Mouse (Mus musculus): ENCODE data around the gene 2310034G01Rik. TPM values are rescaled to one million over a fixed set of nuclear protein-coding genes. Genes with fewer than 3 reads are reported as not detected.

2310034G01Rik gene
- polyA plus RNA-seq, 1 experiment from 2014 or later = 0.17 TPM

- Histone ChIP-seq H3K27ac (no peak overlapping the region), H3K79me2 (ENCODE audit: inconsistent target) (no peaks in the 10 kb centered on the region; the same call in 1 of the 2 replicates), H3K36me3 (ENCODE audit: inconsistent target) (peaks cover 49% of the 10 kb centered on the region), H3K4me3 (ENCODE audit: inconsistent target) (no peak overlapping the region)
- 16% methylated on average over 47 of the region's 47 CpGs for WGBS (ENCODE audit: missing documents)
These were observed 41.2 kb downstream of the 2310034G01Rik start for GRCm38 (mm10) chr19:46308706-46309435.

GRCm38 (mm10) chr19:46308303-46308702 is 41.8 kb downstream of the 2310034G01Rik start:
- no peak overlapping the region for H3K4me3 ChIP-seq (ENCODE audit: inconsistent target)
- no peak overlapping the region for H3K27ac ChIP-seq
- WGBS (ENCODE audit: missing documents) = 91% methylated on average over 16 of the region's 16 CpGs
- H3K36me3 ChIP-seq (ENCODE audit: inconsistent target) = peaks cover 49% of the 10 kb centered on the region
- H3K79me2 ChIP-seq (ENCODE audit: inconsistent target) = no peaks in the 10 kb centered on the region; the same call in 1 of the 2 replicates

GRCm38 (mm10) chr19:46307781-46308180 is 42.3 kb downstream of the 2310034G01Rik start:
- H3K36me3 ChIP-seq (ENCODE audit: inconsistent target) = peaks cover 49% of the 10 kb centered on the region
- no peaks in the 10 kb centered on the region; the same call in 1 of the 2 replicates for H3K79me2 ChIP-seq (ENCODE audit: inconsistent target)
- no peak overlapping the region for H3K4me3 ChIP-seq (ENCODE audit: inconsistent target)
- WGBS (ENCODE audit: missing documents) = 97% methylated on average over 16 of the region's 16 CpGs
- H3K27ac ChIP-seq = no peak overlapping the region

GRCm38 (mm10) chr19:46306751-46307289 is 43.3 kb downstream of the 2310034G01Rik start:
- no peak overlapping the region for H3K27ac ChIP-seq
- H3K79me2 ChIP-seq (ENCODE audit: inconsistent target) = no peaks in the 10 kb centered on the region; the same call in 1 of the 2 replicates
- peaks cover 45% of the 10 kb centered on the region for H3K36me3 ChIP-seq (ENCODE audit: inconsistent target)
- 96% methylated on average over 9 of the region's 9 CpGs for WGBS (ENCODE audit: missing documents)
- no peak overlapping the region for H3K4me3 ChIP-seq (ENCODE audit: inconsistent target)

GRCm38 (mm10) chr19:46306268-46306610 is 43.9 kb downstream of the 2310034G01Rik start:
- Histone ChIP-seq H3K36me3 (ENCODE audit: inconsistent target) (peaks cover 39% of the 10 kb centered on the region), H3K79me2 (ENCODE audit: inconsistent target) (no peaks in the 10 kb centered on the region; the same call in 1 of the 2 replicates), H3K27ac (0 out of 2 replicates have a peak overlapping the region, but pooled peaks have one; percentile 71), H3K4me3 (ENCODE audit: inconsistent target) (peak overlapping the region; percentile 99)
- 57% methylated on average over 4 of the region's 5 CpGs for WGBS (ENCODE audit: missing documents)

- WGBS (ENCODE audit: missing documents) = 1% methylated on average over 35 of the region's 43 CpGs
- H3K4me3 ChIP-seq (ENCODE audit: inconsistent target) = peak overlapping the region; percentile 99
- H3K79me2 ChIP-seq (ENCODE audit: inconsistent target) = no peaks in the 10 kb centered on the region; the same call in 1 of the 2 replicates
These were observed 44.5 kb downstream of the 2310034G01Rik start for GRCm38 (mm10) chr19:46305432-46306267.

GRCm38 (mm10) chr19:46304908-46305333 is 45.2 kb downstream of the 2310034G01Rik start:
- Histone ChIP-seq H3K27ac (peak overlapping the region; percentile 78), H3K36me3 (ENCODE audit: inconsistent target) (peaks cover 26% of the 10 kb centered on the region), H3K79me2 (ENCODE audit: inconsistent target) (no peaks in the 10 kb centered on the region; the same call in 1 of the 2 replicates), H3K4me3 (ENCODE audit: inconsistent target) (peak overlapping the region; percentile 99)
- 2% methylated on average over 34 of the region's 34 CpGs for WGBS (ENCODE audit: missing documents)

More at GRCm38 (mm10) chr19:46305432-46306267, 44.5 kb downstream of the 2310034G01Rik start:
- peaks cover 33% of the 10 kb centered on the region for H3K36me3 ChIP-seq (ENCODE audit: inconsistent target)
- peak overlapping the region; percentile 78 for H3K27ac ChIP-seq

GRCm38 (mm10) chr19:46304216-46304841 is 45.8 kb downstream of the 2310034G01Rik start, which contains the start of gene Nfkb2:
Gene Nfkb2, plus strand, starts transcription at chr19:46304320.
- Histone ChIP-seq H3K4me3 (ENCODE audit: inconsistent target) (peak within 1 kb of the TSS; percentile 99), H3K79me2 (ENCODE audit: inconsistent target) (no peaks in the 10 kb centered on the region; the same call in 1 of the 2 replicates), H3K36me3 (ENCODE audit: inconsistent target) (peaks cover 20% of the 10 kb centered on the region), H3K27ac (peak within 1 kb of the TSS; percentile 78)
- under 1% methylated on average over 35 of the region's 39 CpGs for WGBS (ENCODE audit: missing documents)

- Histone ChIP-seq H3K4me3 (ENCODE audit: inconsistent target) (peak overlapping the region; percentile 99), H3K36me3 (ENCODE audit: inconsistent target) (peaks cover 19% of the 10 kb centered on the region), H3K79me2 (ENCODE audit: inconsistent target) (no peaks in the 10 kb centered on the region; the same call in 1 of the 2 replicates), H3K27ac (peak overlapping the region; percentile 78)
- WGBS (ENCODE audit: missing documents) = 54% methylated on average over 18 of the region's 18 CpGs
These were observed 46.6 kb downstream of the 2310034G01Rik start for GRCm38 (mm10) chr19:46303251-46304215.

- no peak overlapping the region for H3K4me3 ChIP-seq (ENCODE audit: inconsistent target)
- H3K27ac ChIP-seq = no peak overlapping the region
- 98% methylated on average over 4 of the region's 4 CpGs for WGBS (ENCODE audit: missing documents)
- H3K79me2 ChIP-seq (ENCODE audit: inconsistent target) = no peaks in the 10 kb centered on the region; the same call in 1 of the 2 replicates
- H3K36me3 ChIP-seq (ENCODE audit: inconsistent target) = peaks cover 9% of the 10 kb centered on the region
These were observed 47.6 kb downstream of the 2310034G01Rik start for GRCm38 (mm10) chr19:46302551-46302950.

GRCm38 (mm10) chr19:46300294-46301045 is 49.6 kb downstream of the 2310034G01Rik start:
- Histone ChIP-seq H3K27ac (no peak overlapping the region), H3K79me2 (ENCODE audit: inconsistent target) (no peaks in the 10 kb centered on the region), H3K4me3 (ENCODE audit: inconsistent target) (no peak overlapping the region), H3K36me3 (ENCODE audit: inconsistent target) (no peaks in the 10 kb centered on the region)
- WGBS (ENCODE audit: missing documents) = 64% methylated on average over 8 of the region's 8 CpGs
